Mouse (Mus musculus) kidney, embryonic 15.5 days (tissue): ENCODE results near the gene Cacna2d1. TPM values are rescaled to one million over a fixed set of nuclear protein-coding genes. Genes with fewer than 3 reads are reported as not detected.

ENCODE experiments used
- ATAC-seq: fragments of 200-750 bp; cut with Nextera tagmentation; replicated peaks from 2 replicates; pipeline ENCODE4 v1.8.0; 2017; ENCODE audit warnings: moderate TSS enrichment; ENCODE audit not compliant: low FRiP score
- H3K27ac ChIP-seq: fragments of 300-500 bp; sonication (generic); 2 replicates; pipeline ENCODE4 v1.5.1; 2015; ENCODE audit warnings: mild to moderate bottlenecking, inconsistent platforms
- H3K27me3 ChIP-seq: fragments of 300-500 bp; sonication (generic); 2 replicates; pipeline ENCODE4 v1.6.1; 2015; ENCODE audit warnings: inconsistent platforms
- H3K36me3 ChIP-seq: fragments of 300-500 bp; sonication (generic); 2 replicates; pipeline ENCODE4 v1.6.1; 2015; ENCODE audit warnings: inconsistent platforms
- H3K4me1 ChIP-seq: fragments of 300-500 bp; sonication (generic); 2 replicates; pipeline ENCODE4 v1.6.1; 2015; ENCODE audit warnings: inconsistent platforms
- H3K4me2 ChIP-seq: fragments of 300-500 bp; sonication (generic); 2 replicates; pipeline ENCODE4 v1.6.1; 2015; ENCODE audit warnings: moderate library complexity, mild to moderate bottlenecking, inconsistent platforms
- H3K4me3 ChIP-seq: fragments of 300-500 bp; sonication (generic); replicated peaks from 2 replicates; pipeline ENCODE4 v1.5.1; 2015; ENCODE audit warnings: mild to moderate bottlenecking, inconsistent platforms
- H3K9ac ChIP-seq: fragments of 300-500 bp; sonication (generic); 2 replicates; pipeline ENCODE4 v1.6.1; 2015; ENCODE audit warnings: mild to moderate bottlenecking, inconsistent platforms
- H3K9me3 ChIP-seq: fragments of 300-500 bp; sonication (generic); replicated peaks from 2 replicates; pipeline ENCODE4 v1.6.1; 2016; ENCODE audit warnings: inconsistent platforms
- WGBS: fragments of 180-500 bp; shearing (Covaris S2); methylation state at CpG from one replicate; pipeline ENCODE4 v1.1.7; 2015; ENCODE audit warnings: mixed read lengths; 5-methylcytosine and 5-hydroxymethylcytosine counted together
- polyA plus RNA-seq: library from polyadenylated mRNA; unstranded; fragments of >200 nt; fragmentation: Nextera tagmentation; extraction: Ambion mirVana; gene quantifications from 2 replicates; pipeline ENCODE4 v1.2.1, GENCODE M21; 2015

Cacna2d1 gene
- polyA plus RNA-seq, 1 experiment from 2014 or later, result 18.4 TPM

- Histone ChIP-seq H3K9me3 (no peaks in the 10 kb centered on the region), H3K36me3 (peaks cover 16% of the 10 kb centered on the region; the same call in 1 of the 2 replicates), H3K27me3 (no peaks in the 10 kb centered on the region), H3K27ac (no peak overlapping the region), H3K4me1 (0 out of 2 replicates have a peak, but pooled peaks cover 7% of the 10 kb centered on the region), H3K4me2 (no peak overlapping the region), H3K9ac (no peak overlapping the region), H3K4me3 (no peak overlapping the region)
- 0 out of 2 replicates have a peak, but pooled peaks have one; percentile 43 for ATAC-seq
- WGBS, result 24% methylated on average over 6 of the region's 6 CpGs
Measured at GRCm38 (mm10) chr5:15941191-15941725, 6.8 kb downstream of the Cacna2d1 start.

- WGBS, result 56% methylated on average over 4 of the region's 4 CpGs
- Histone ChIP-seq H3K4me3 (no peak overlapping the region), H3K4me1 (0 out of 2 replicates have a peak, but pooled peaks cover 7% of the 10 kb centered on the region), H3K36me3 (peaks cover 16% of the 10 kb centered on the region; the same call in 1 of the 2 replicates), H3K27ac (no peak overlapping the region), H3K27me3 (no peaks in the 10 kb centered on the region), H3K4me2 (no peak overlapping the region), H3K9ac (no peak overlapping the region), H3K9me3 (no peaks in the 10 kb centered on the region)
- no peak for ATAC-seq
Measured at GRCm38 (mm10) chr5:15942051-15942450, 7.6 kb downstream of the Cacna2d1 start.

GRCm38 (mm10) chr5:15948290-15949037 is 14.0 kb downstream of the Cacna2d1 start:
- no peaks in the 10 kb centered on the region for H3K27me3 ChIP-seq
- no peak overlapping the region for H3K4me3 ChIP-seq
- H3K4me2 ChIP-seq, result no peak overlapping the region
- H3K4me1 ChIP-seq, result 0 out of 2 replicates have a peak, but pooled peaks cover 4% of the 10 kb centered on the region
- no peak overlapping the region for H3K27ac ChIP-seq
- H3K9ac ChIP-seq, result no peak overlapping the region
- H3K9me3 ChIP-seq, result no peaks in the 10 kb centered on the region
- peaks cover 16% of the 10 kb centered on the region; the same call in 1 of the 2 replicates for H3K36me3 ChIP-seq
- ATAC-seq, result no peak
- WGBS, result 94% methylated on average over 6 of the region's 6 CpGs

- no peaks in the 10 kb centered on the region for H3K36me3 ChIP-seq
- H3K9ac ChIP-seq, result no peak overlapping the region
- H3K4me2 ChIP-seq, result no peak overlapping the region
- 49% methylated on average over 1 of the region's 1 CpGs for WGBS
- H3K9me3 ChIP-seq, result no peaks in the 10 kb centered on the region
- no peaks in the 10 kb centered on the region for H3K4me1 ChIP-seq
- no peak for ATAC-seq
- H3K27me3 ChIP-seq, result no peaks in the 10 kb centered on the region
- H3K27ac ChIP-seq, result no peak overlapping the region
- H3K4me3 ChIP-seq, result no peak overlapping the region
Measured at GRCm38 (mm10) chr5:15959760-15960159, 25.3 kb downstream of the Cacna2d1 start.

GRCm38 (mm10) chr5:15961866-15962265 is 27.4 kb downstream of the Cacna2d1 start:
- no peaks in the 10 kb centered on the region for H3K9me3 ChIP-seq
- WGBS, result 77% methylated on average over 2 of the region's 2 CpGs

GRCm38 (mm10) chr5:15966888-15967287 is 32.4 kb downstream of the Cacna2d1 start:
- Histone ChIP-seq H3K27me3 (no peaks in the 10 kb centered on the region), H3K4me2 (no peak overlapping the region), H3K4me3 (no peak overlapping the region), H3K9ac (no peak overlapping the region), H3K4me1 (no peaks in the 10 kb centered on the region), H3K27ac (no peak overlapping the region), H3K36me3 (no peaks in the 10 kb centered on the region), H3K9me3 (no peaks in the 10 kb centered on the region)
- ATAC-seq, result no peak

More at GRCm38 (mm10) chr5:15961866-15962265, 27.4 kb downstream of the Cacna2d1 start:
- Histone ChIP-seq H3K4me3 (no peak overlapping the region), H3K4me1 (no peaks in the 10 kb centered on the region), H3K9ac (no peak overlapping the region), H3K4me2 (no peak overlapping the region), H3K36me3 (no peaks in the 10 kb centered on the region), H3K27me3 (no peaks in the 10 kb centered on the region), H3K27ac (no peak overlapping the region)
- no peak for ATAC-seq

- 70% methylated on average over 4 of the region's 4 CpGs for WGBS
- H3K9ac ChIP-seq, result no peak overlapping the region
- H3K27ac ChIP-seq, result no peak overlapping the region
- no peaks in the 10 kb centered on the region for H3K9me3 ChIP-seq
- no peak overlapping the region for H3K4me2 ChIP-seq
- no peak overlapping the region for H3K4me3 ChIP-seq
- no peaks in the 10 kb centered on the region for H3K36me3 ChIP-seq
- no peak for ATAC-seq
- H3K27me3 ChIP-seq, result no peaks in the 10 kb centered on the region
- no peaks in the 10 kb centered on the region for H3K4me1 ChIP-seq
Measured at GRCm38 (mm10) chr5:15971821-15972220, 37.3 kb downstream of the Cacna2d1 start.

- no peaks in the 10 kb centered on the region for H3K27me3 ChIP-seq
- H3K4me2 ChIP-seq, result no peak overlapping the region
- H3K4me1 ChIP-seq, result no peaks in the 10 kb centered on the region
- no peak overlapping the region for H3K4me3 ChIP-seq
- no peaks in the 10 kb centered on the region for H3K36me3 ChIP-seq
- H3K9me3 ChIP-seq, result no peaks in the 10 kb centered on the region
- H3K9ac ChIP-seq, result no peak overlapping the region
- H3K27ac ChIP-seq, result no peak overlapping the region
- WGBS, result 61% methylated on average over 1 of the region's 1 CpGs
- ATAC-seq, result no peak
Measured at GRCm38 (mm10) chr5:15972351-15972750, 37.9 kb downstream of the Cacna2d1 start.

GRCm38 (mm10) chr5:15974652-15975051 is 40.2 kb downstream of the Cacna2d1 start:
- 0 out of 2 replicates have a peak, but pooled peaks cover 3% of the 10 kb centered on the region for H3K4me1 ChIP-seq
- H3K4me3 ChIP-seq, result no peak overlapping the region
- H3K36me3 ChIP-seq, result no peaks in the 10 kb centered on the region
- H3K9ac ChIP-seq, result no peak overlapping the region
- H3K4me2 ChIP-seq, result no peak overlapping the region
- H3K27me3 ChIP-seq, result no peaks in the 10 kb centered on the region
- no peaks in the 10 kb centered on the region for H3K9me3 ChIP-seq
- no peak for ATAC-seq
- no peak overlapping the region for H3K27ac ChIP-seq

- Histone ChIP-seq H3K9ac (no peak overlapping the region), H3K4me1 (peaks cover 11% of the 10 kb centered on the region), H3K4me3 (no peak overlapping the region), H3K4me2 (no peak overlapping the region), H3K27me3 (no peaks in the 10 kb centered on the region), H3K9me3 (no peaks in the 10 kb centered on the region), H3K27ac (0 out of 2 replicates have a peak overlapping the region, but pooled peaks have one; percentile 18), H3K36me3 (no peaks in the 10 kb centered on the region)
- 50% methylated on average over 2 of the region's 2 CpGs for WGBS
- ATAC-seq, result peak; percentile 64
Measured at GRCm38 (mm10) chr5:15979225-15979624, 44.7 kb downstream of the Cacna2d1 start.

GRCm38 (mm10) chr5:15982573-15982972 is 48.1 kb downstream of the Cacna2d1 start:
- no peak for ATAC-seq
- Histone ChIP-seq H3K4me3 (no peak overlapping the region), H3K27ac (no peak overlapping the region), H3K4me1 (peaks cover 11% of the 10 kb centered on the region), H3K27me3 (no peaks in the 10 kb centered on the region), H3K9ac (no peak overlapping the region), H3K36me3 (no peaks in the 10 kb centered on the region), H3K4me2 (no peak overlapping the region), H3K9me3 (no peaks in the 10 kb centered on the region)
- WGBS, result 50% methylated on average over 4 of the region's 4 CpGs

GRCm38 (mm10) chr5:15983354-15983753 is 48.9 kb downstream of the Cacna2d1 start:
- Histone ChIP-seq H3K36me3 (no peaks in the 10 kb centered on the region), H3K4me3 (no peak overlapping the region), H3K4me2 (no peak overlapping the region), H3K9ac (no peak overlapping the region), H3K27me3 (no peaks in the 10 kb centered on the region), H3K27ac (no peak overlapping the region), H3K4me1 (peaks cover 11% of the 10 kb centered on the region), H3K9me3 (no peaks in the 10 kb centered on the region)
- ATAC-seq, result no peak
- WGBS, result 24% methylated on average over 5 of the region's 5 CpGs
